Mouse (Mus musculus): ENCODE data around the gene Cd180. TPM values are rescaled to one million over a fixed set of nuclear protein-coding genes. Genes with fewer than 3 reads are reported as not detected.
A peak's percentile ranks its signal among the peaks of the same experiment; 100 is the strongest.

The Cd180 gene
- polyA plus RNA-seq, 1 experiment from 2014 or later, result 0.55 TPM

DNA sequence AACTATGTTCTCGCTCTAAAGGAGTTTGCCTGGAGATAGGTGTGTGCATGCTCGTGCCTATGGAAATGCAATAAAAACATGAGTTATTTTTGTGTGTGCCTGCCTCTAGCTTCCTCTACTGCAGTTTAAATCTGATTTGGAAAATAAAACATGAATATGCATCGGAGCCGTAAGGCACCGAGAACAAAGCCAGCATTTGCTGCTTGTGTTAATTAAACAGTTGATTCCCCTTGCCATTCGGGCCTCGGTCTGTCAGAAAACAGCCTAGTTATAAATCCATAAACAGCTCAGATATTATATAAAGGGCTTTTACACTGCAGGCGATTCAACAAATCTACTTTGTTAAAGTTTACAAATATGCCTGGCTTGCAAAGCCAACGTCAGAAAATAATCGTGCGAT is 75.2 kb downstream of the Cd180 start:
- H3K9ac ChIP-seq (ENCODE audit: low read length), result no peak overlapping the region
- H3K27ac ChIP-seq (ENCODE audit: low read depth), result no peak overlapping the region
- H3K27me3 ChIP-seq (replicated peaks; ENCODE audit: control insufficient read depth, insufficient read depth, low read length), result no peaks in the 10 kb centered on the region
- H3K9me3 ChIP-seq (ENCODE audit: control insufficient read depth, low read length), result no peaks in the 10 kb centered on the region
- no peak for ATAC-seq (replicated peaks; ENCODE audit: low FRiP score, low TSS enrichment, low read depth)
- H3K4me3 ChIP-seq (ENCODE audit: low read depth, low read length), result no peak overlapping the region
- no peak overlapping the region for H3K4me2 ChIP-seq (ENCODE audit: low read length)
- WGBS, result 90% methylated on average over 11 of the region's 11 CpGs
- no peak for DNase-seq (ENCODE audit: low spot score)
- H3K4me1 ChIP-seq (replicated peaks; ENCODE audit: control insufficient read depth, insufficient read depth, low read length), result no peaks in the 10 kb centered on the region
- H3K36me3 ChIP-seq (ENCODE audit: control insufficient read depth, insufficient read depth, low read length), result peaks cover 61% of the 10 kb centered on the region

- H3K9ac ChIP-seq (ENCODE audit: low read length), result no peak overlapping the region
- no peak overlapping the region for H3K4me3 ChIP-seq (ENCODE audit: low read depth, low read length)
- H3K27me3 ChIP-seq (replicated peaks; ENCODE audit: control insufficient read depth, insufficient read depth, low read length), result no peaks in the 10 kb centered on the region
- DNase-seq (ENCODE audit: low spot score) (no peak), ATAC-seq (replicated peaks; ENCODE audit: low FRiP score, low TSS enrichment, low read depth) (0 out of 2 replicates have a peak, but pooled peaks have one; percentile 40)
- H3K4me2 ChIP-seq (ENCODE audit: low read length), result no peak overlapping the region
- H3K36me3 ChIP-seq (ENCODE audit: control insufficient read depth, insufficient read depth, low read length), result peaks cover 54% of the 10 kb centered on the region
- no peaks in the 10 kb centered on the region for H3K9me3 ChIP-seq (ENCODE audit: control insufficient read depth, low read length)
- 53% methylated on average over 8 of the region's 8 CpGs for WGBS
- H3K27ac ChIP-seq (ENCODE audit: low read depth), result no peak overlapping the region
- no peaks in the 10 kb centered on the region for H3K4me1 ChIP-seq (replicated peaks; ENCODE audit: control insufficient read depth, insufficient read depth, low read length)
Measured at GRCm38 (mm10) chr13:102770194-102770593, 76.8 kb downstream of the Cd180 start.

- 83% methylated on average over 9 of the region's 9 CpGs for WGBS
- H3K9ac ChIP-seq (ENCODE audit: low read length), result no peak overlapping the region
- ATAC-seq (replicated peaks; ENCODE audit: low FRiP score, low TSS enrichment, low read depth), result no peak
- no peaks in the 10 kb centered on the region for H3K9me3 ChIP-seq (ENCODE audit: control insufficient read depth, low read length)
- H3K4me2 ChIP-seq (ENCODE audit: low read length), result no peak overlapping the region
- H3K4me1 ChIP-seq (replicated peaks; ENCODE audit: control insufficient read depth, insufficient read depth, low read length), result no peaks in the 10 kb centered on the region
- H3K36me3 ChIP-seq (ENCODE audit: control insufficient read depth, insufficient read depth, low read length), result peaks cover 43% of the 10 kb centered on the region
- H3K27ac ChIP-seq (ENCODE audit: low read depth), result no peak overlapping the region
- no peaks in the 10 kb centered on the region for H3K27me3 ChIP-seq (replicated peaks; ENCODE audit: control insufficient read depth, insufficient read depth, low read length)
- no peak overlapping the region for H3K4me3 ChIP-seq (ENCODE audit: low read depth, low read length)
- DNase-seq (ENCODE audit: low spot score), result no peak
Measured at GRCm38 (mm10) chr13:102773169-102773568, 79.8 kb downstream of the Cd180 start.

- Histone ChIP-seq H3K27ac (ENCODE audit: low read depth) (no peak overlapping the region), H3K36me3 (ENCODE audit: control insufficient read depth, insufficient read depth, low read length) (peaks cover 41% of the 10 kb centered on the region)
- 70% methylated on average over 7 of the region's 7 CpGs for WGBS
Measured at GRCm38 (mm10) chr13:102774786-102775201, 81.4 kb downstream of the Cd180 start.

GRCm38 (mm10) chr13:102775506-102775905 is 82.1 kb downstream of the Cd180 start:
- no peaks in the 10 kb centered on the region for H3K9me3 ChIP-seq (ENCODE audit: control insufficient read depth, low read length)
- H3K4me2 ChIP-seq (ENCODE audit: low read length), result no peak overlapping the region
- H3K4me1 ChIP-seq (replicated peaks; ENCODE audit: control insufficient read depth, insufficient read depth, low read length), result no peaks in the 10 kb centered on the region
- no peak overlapping the region for H3K9ac ChIP-seq (ENCODE audit: low read length)
- H3K27me3 ChIP-seq (replicated peaks; ENCODE audit: control insufficient read depth, insufficient read depth, low read length), result no peaks in the 10 kb centered on the region
- H3K36me3 ChIP-seq (ENCODE audit: control insufficient read depth, insufficient read depth, low read length), result peaks cover 43% of the 10 kb centered on the region
- no peak overlapping the region for H3K4me3 ChIP-seq (ENCODE audit: low read depth, low read length)
- ATAC-seq (replicated peaks; ENCODE audit: low FRiP score, low TSS enrichment, low read depth) (no peak), DNase-seq (ENCODE audit: low spot score) (no peak)
- H3K27ac ChIP-seq (ENCODE audit: low read depth), result no peak overlapping the region
- 85% methylated on average over 6 of the region's 6 CpGs for whole genome bisulfite sequencing

More at GRCm38 (mm10) chr13:102774786-102775201, 81.4 kb downstream of the Cd180 start:
- Histone ChIP-seq H3K4me3 (ENCODE audit: low read depth, low read length) (no peak overlapping the region), H3K9ac (ENCODE audit: low read length) (no peak overlapping the region), H3K27me3 (replicated peaks; ENCODE audit: control insufficient read depth, insufficient read depth, low read length) (no peaks in the 10 kb centered on the region), H3K4me1 (replicated peaks; ENCODE audit: control insufficient read depth, insufficient read depth, low read length) (no peaks in the 10 kb centered on the region), H3K9me3 (ENCODE audit: control insufficient read depth, low read length) (no peaks in the 10 kb centered on the region), H3K4me2 (ENCODE audit: low read length) (no peak overlapping the region)
- no peak for DNase-seq (ENCODE audit: low spot score)
- ATAC-seq (replicated peaks; ENCODE audit: low FRiP score, low TSS enrichment, low read depth), result no peak

DNA sequence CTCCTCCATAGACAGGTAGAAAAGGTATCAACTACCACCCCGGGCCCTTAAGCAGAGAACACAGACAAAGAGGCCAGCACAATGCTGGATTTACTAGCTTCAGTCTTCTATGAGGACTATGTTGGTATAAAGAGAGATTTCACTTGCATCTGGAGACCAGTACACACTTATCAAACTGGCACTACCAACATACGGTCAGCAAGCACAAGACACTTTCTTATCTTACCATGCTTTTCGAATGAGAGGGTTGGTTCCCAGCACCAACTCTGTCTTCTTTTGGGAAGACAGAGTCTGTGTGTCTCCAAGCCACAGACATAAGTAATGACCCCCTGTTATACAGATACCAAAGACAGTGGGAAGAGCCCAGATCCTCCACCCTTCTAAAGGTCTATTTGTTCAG is 85.5 kb downstream of the Cd180 start:
- H3K36me3 ChIP-seq (ENCODE audit: control insufficient read depth, insufficient read depth, low read length), result peaks cover 41% of the 10 kb centered on the region
- H3K4me1 ChIP-seq (replicated peaks; ENCODE audit: control insufficient read depth, insufficient read depth, low read length), result no peaks in the 10 kb centered on the region
- H3K9me3 ChIP-seq (ENCODE audit: control insufficient read depth, low read length), result no peaks in the 10 kb centered on the region
- no peaks in the 10 kb centered on the region for H3K27me3 ChIP-seq (replicated peaks; ENCODE audit: control insufficient read depth, insufficient read depth, low read length)
- DNase-seq (ENCODE audit: low spot score) (no peak), ATAC-seq (replicated peaks; ENCODE audit: low FRiP score, low TSS enrichment, low read depth) (no peak)
- no peak overlapping the region for H3K9ac ChIP-seq (ENCODE audit: low read length)
- 92% methylated on average over 3 of the region's 3 CpGs for WGBS
- H3K27ac ChIP-seq (ENCODE audit: low read depth), result no peak overlapping the region
- no peak overlapping the region for H3K4me3 ChIP-seq (ENCODE audit: low read depth, low read length)
- H3K4me2 ChIP-seq (ENCODE audit: low read length), result no peak overlapping the region

GRCm38 (mm10) chr13:102779275-102779674 is 85.9 kb downstream of the Cd180 start:
- no peak for ATAC-seq (replicated peaks; ENCODE audit: low FRiP score, low TSS enrichment, low read depth)
- H3K4me2 ChIP-seq (ENCODE audit: low read length), result no peak overlapping the region
- 88% methylated on average over 3 of the region's 3 CpGs for WGBS

DNA sequence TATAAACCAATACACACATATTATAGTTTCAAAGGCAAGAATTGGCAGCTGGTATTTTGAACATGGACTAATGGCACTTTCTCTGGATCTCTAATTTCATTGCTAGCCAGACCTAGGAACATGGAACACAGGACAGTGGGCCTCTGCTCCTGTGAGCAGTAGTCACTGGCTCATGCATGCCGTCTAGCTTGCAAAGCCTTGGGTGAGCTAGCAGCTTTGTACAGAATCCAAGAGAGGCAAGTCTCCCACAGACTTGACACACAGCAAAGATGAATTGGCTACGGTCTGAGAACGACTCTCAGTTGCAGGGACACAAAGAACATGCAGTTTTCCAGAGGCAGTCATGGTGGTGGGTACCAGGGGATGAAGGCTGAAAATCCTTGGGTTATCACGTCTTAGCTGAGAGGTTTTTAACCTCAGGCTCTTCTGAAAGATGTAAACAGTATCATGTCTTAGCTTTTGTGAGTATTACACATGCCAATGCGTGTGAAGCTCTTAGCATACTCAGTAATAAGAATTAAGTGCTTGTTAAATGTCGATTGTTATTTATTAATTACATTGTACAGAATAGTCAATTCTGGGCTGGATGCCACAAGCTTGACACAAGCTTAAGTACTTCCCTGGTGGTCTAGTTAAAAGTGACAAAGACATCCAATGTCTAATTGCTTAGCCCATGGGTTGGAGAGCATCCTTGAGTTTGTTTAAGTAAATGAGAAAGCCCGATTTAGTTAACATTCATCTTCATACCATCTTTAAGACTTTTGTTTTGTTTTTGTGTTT is 90.4 kb downstream of the Cd180 start:
- no peak overlapping the region for H3K4me3 ChIP-seq (ENCODE audit: low read depth, low read length)
- H3K4me1 ChIP-seq (replicated peaks; ENCODE audit: control insufficient read depth, insufficient read depth, low read length), result no peaks in the 10 kb centered on the region
- H3K9me3 ChIP-seq (ENCODE audit: control insufficient read depth, low read length), result no peaks in the 10 kb centered on the region
- H3K27ac ChIP-seq (ENCODE audit: low read depth), result no peak overlapping the region
- no peak for ATAC-seq (replicated peaks; ENCODE audit: low FRiP score, low TSS enrichment, low read depth)
- H3K36me3 ChIP-seq (ENCODE audit: control insufficient read depth, insufficient read depth, low read length), result peaks cover 51% of the 10 kb centered on the region
- no peaks in the 10 kb centered on the region for H3K27me3 ChIP-seq (replicated peaks; ENCODE audit: control insufficient read depth, insufficient read depth, low read length)
- H3K9ac ChIP-seq (ENCODE audit: low read length), result no peak overlapping the region
- no peak overlapping the region for H3K4me2 ChIP-seq (ENCODE audit: low read length)
- no peak for DNase-seq (ENCODE audit: low spot score)
- WGBS, result 76% methylated on average over 7 of the region's 7 CpGs

More at GRCm38 (mm10) chr13:102779275-102779674, 85.9 kb downstream of the Cd180 start:
- Histone ChIP-seq H3K27me3 (replicated peaks; ENCODE audit: control insufficient read depth, insufficient read depth, low read length) (no peaks in the 10 kb centered on the region), H3K9ac (ENCODE audit: low read length) (no peak overlapping the region), H3K36me3 (ENCODE audit: control insufficient read depth, insufficient read depth, low read length) (peaks cover 42% of the 10 kb centered on the region), H3K4me3 (ENCODE audit: low read depth, low read length) (no peak overlapping the region), H3K27ac (ENCODE audit: low read depth) (no peak overlapping the region), H3K4me1 (replicated peaks; ENCODE audit: control insufficient read depth, insufficient read depth, low read length) (no peaks in the 10 kb centered on the region), H3K9me3 (ENCODE audit: control insufficient read depth, low read length) (no peaks in the 10 kb centered on the region)
- no peak for DNase-seq (ENCODE audit: low spot score)

GRCm38 (mm10) chr13:102786666-102787230 is 93.4 kb downstream of the Cd180 start:
- no peak overlapping the region for H3K4me2 ChIP-seq (ENCODE audit: low read length)
- no peak for DNase-seq (ENCODE audit: low spot score)
- 83% methylated on average over 10 of the region's 10 CpGs for WGBS
- H3K36me3 ChIP-seq (ENCODE audit: control insufficient read depth, insufficient read depth, low read length), result peaks cover 42% of the 10 kb centered on the region
- H3K4me1 ChIP-seq (replicated peaks; ENCODE audit: control insufficient read depth, insufficient read depth, low read length), result no peaks in the 10 kb centered on the region
- no peak overlapping the region for H3K27ac ChIP-seq (ENCODE audit: low read depth)
- no peak for ATAC-seq (replicated peaks; ENCODE audit: low FRiP score, low TSS enrichment, low read depth)
- H3K4me3 ChIP-seq (ENCODE audit: low read depth, low read length), result no peak overlapping the region
- no peaks in the 10 kb centered on the region for H3K27me3 ChIP-seq (replicated peaks; ENCODE audit: control insufficient read depth, insufficient read depth, low read length)
- H3K9me3 ChIP-seq (ENCODE audit: control insufficient read depth, low read length), result no peaks in the 10 kb centered on the region
- no peak overlapping the region for H3K9ac ChIP-seq (ENCODE audit: low read length)

Data from intestine, embryonic 14.5 days (tissue).